Mouse (Mus musculus) forebrain, embryonic 10.5 days (tissue): Measurements from ENCODE around the gene Rundc3b. TPM values are rescaled to one million over a fixed set of nuclear protein-coding genes. Genes with fewer than 3 reads are reported as not detected.

ENCODE experiments used
- DNase-seq: peaks from one replicate; pipeline ENCODE4 v3.0.0-alpha.2; 2017; ENCODE audit warnings: low spot score; ENCODE audit errors: extremely low spot score
- H3K27ac ChIP-seq: fragments of 300-500 bp; sonication (generic); 2 replicates; pipeline ENCODE4 v1.5.1; 2016; ENCODE audit warnings: mild to moderate bottlenecking
- H3K27me3 ChIP-seq: fragments of 300-500 bp; sonication (generic); 2 replicates; pipeline ENCODE4 v1.6.1; 2016; ENCODE audit warnings: mild to moderate bottlenecking; ENCODE audit not compliant: poor library complexity, severe bottlenecking
- H3K36me3 ChIP-seq: fragments of 300-500 bp; sonication (generic); replicated peaks from 2 replicates; pipeline ENCODE4 v1.6.1; 2016; ENCODE audit warnings: mild to moderate bottlenecking, moderate library complexity
- H3K4me1 ChIP-seq: fragments of 300-500 bp; sonication (generic); 2 replicates; pipeline ENCODE4 v1.6.1; 2016
- H3K4me3 ChIP-seq: fragments of 300-500 bp; sonication (generic); 2 replicates; pipeline ENCODE4 v1.5.1; 2016; ENCODE audit warnings: mild to moderate bottlenecking, moderate library complexity
- H3K9me3 ChIP-seq: fragments of 300-500 bp; sonication (generic); 2 replicates; pipeline ENCODE4 v1.6.1; 2016; ENCODE audit warnings: mild to moderate bottlenecking, moderate library complexity
- WGBS: fragments of 180-500 bp; shearing (Covaris S2); methylation state at CpG from one replicate; pipeline ENCODE4 v1.1.7; 2016; 5-methylcytosine and 5-hydroxymethylcytosine counted together
- polyA plus RNA-seq: library from polyadenylated mRNA; unstranded; fragments of >200 nt; fragmentation: Nextera tagmentation; extraction: Ambion mirVana; gene quantifications from 2 replicates; pipeline ENCODE4 v1.2.1, GENCODE M21; 2016

Gene Rundc3b
- polyA plus RNA-seq, 1 experiment from 2014 or later: 5.0 TPM

- no peaks in the 10 kb centered on the region for H3K27me3 ChIP-seq
- WGBS: 13% methylated on average over 3 of the region's 3 CpGs
- peaks cover 13% of the 10 kb centered on the region for H3K4me1 ChIP-seq
- no peak for DNase-seq
- no peak overlapping the region for H3K4me3 ChIP-seq
- H3K36me3 ChIP-seq: no peaks in the 10 kb centered on the region
- H3K27ac ChIP-seq: no peak overlapping the region
- no peaks in the 10 kb centered on the region for H3K9me3 ChIP-seq
These were observed 51.6 kb downstream of the Rundc3b start for GRCm38 (mm10) chr5:8571118-8571517.

DNA sequence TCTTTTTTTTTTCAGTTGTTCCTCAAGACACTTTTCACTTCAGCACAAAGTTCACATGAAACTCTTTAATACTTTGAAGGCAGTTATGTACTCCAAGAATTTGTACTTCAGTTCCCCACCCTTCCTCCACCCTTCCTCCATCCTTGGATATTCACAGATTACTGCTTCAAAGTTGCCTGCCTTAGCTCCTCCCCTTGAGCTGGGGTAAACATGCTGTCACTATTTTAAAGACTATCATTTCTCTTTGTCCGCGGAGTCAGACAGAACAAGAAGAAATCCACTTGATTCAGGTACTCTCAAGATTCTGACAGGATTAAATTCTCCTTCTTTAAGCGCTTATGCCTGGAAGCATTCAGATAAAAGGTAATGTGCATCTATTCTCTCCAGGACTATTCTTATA, 55.9 kb downstream of the Rundc3b start:
- Histone ChIP-seq H3K27me3 (no peaks in the 10 kb centered on the region), H3K4me3 (no peak overlapping the region), H3K4me1 (peaks cover 13% of the 10 kb centered on the region), H3K36me3 (no peaks in the 10 kb centered on the region), H3K9me3 (no peaks in the 10 kb centered on the region), H3K27ac (no peak overlapping the region)
- WGBS: 32% methylated on average over 3 of the region's 3 CpGs
- no peak for DNase-seq

GRCm38 (mm10) chr5:8544512-8544911, 78.2 kb downstream of the Rundc3b start:
- no peaks in the 10 kb centered on the region for H3K9me3 ChIP-seq

DNA sequence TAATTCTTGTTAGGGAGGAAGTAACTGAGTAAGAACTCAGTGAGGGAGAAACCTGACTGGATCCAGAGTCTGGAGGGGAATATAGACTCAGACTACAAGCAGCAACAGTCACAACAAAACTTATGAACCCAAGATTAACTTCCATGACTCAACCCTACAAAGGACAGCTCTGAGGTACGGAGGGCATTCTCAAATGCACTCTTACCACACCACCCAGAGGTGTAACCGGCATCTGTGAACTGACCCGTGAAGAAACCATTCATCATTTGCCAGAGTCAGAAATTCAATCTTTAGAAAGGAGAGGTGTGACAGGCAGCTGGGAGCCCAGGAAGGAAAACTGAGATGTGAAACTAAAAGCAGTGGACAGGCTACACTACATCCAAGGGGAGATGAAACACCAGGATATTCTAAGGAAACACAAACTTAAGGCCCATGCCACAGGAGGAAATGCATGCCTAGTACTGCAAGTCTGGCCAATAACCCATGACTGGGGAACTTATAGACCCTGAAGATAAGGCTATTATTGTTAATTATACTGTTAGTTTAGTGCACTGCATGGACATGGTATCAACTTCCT, 80.0 kb downstream of the Rundc3b start:
- Histone ChIP-seq H3K4me1 (peaks cover 11% of the 10 kb centered on the region), H3K9me3 (no peaks in the 10 kb centered on the region), H3K27me3 (no peaks in the 10 kb centered on the region), H3K27ac (no peak overlapping the region), H3K4me3 (no peak overlapping the region), H3K36me3 (no peaks in the 10 kb centered on the region; the same call in 1 of the 2 replicates)
- 61% methylated on average over 3 of the region's 3 CpGs for WGBS
- DNase-seq: no peak

More at GRCm38 (mm10) chr5:8544512-8544911, 78.2 kb downstream of the Rundc3b start:
- 70% methylated on average over 1 of the region's 5 CpGs for WGBS
- Histone ChIP-seq H3K4me1 (peaks cover 11% of the 10 kb centered on the region), H3K36me3 (no peaks in the 10 kb centered on the region; the same call in 1 of the 2 replicates), H3K4me3 (no peak overlapping the region), H3K27me3 (no peaks in the 10 kb centered on the region), H3K27ac (no peak overlapping the region)
- DNase-seq: no peak

GRCm38 (mm10) chr5:8541120-8542117, 81.3 kb downstream of the Rundc3b start:
- no peak for DNase-seq
- H3K36me3 ChIP-seq: no peaks in the 10 kb centered on the region; the same call in 1 of the 2 replicates
- WGBS: 87% methylated on average over 7 of the region's 7 CpGs
- no peak overlapping the region for H3K4me3 ChIP-seq
- H3K27ac ChIP-seq: no peak overlapping the region
- H3K27me3 ChIP-seq: no peaks in the 10 kb centered on the region
- no peaks in the 10 kb centered on the region for H3K9me3 ChIP-seq
- peaks cover 11% of the 10 kb centered on the region for H3K4me1 ChIP-seq

DNA sequence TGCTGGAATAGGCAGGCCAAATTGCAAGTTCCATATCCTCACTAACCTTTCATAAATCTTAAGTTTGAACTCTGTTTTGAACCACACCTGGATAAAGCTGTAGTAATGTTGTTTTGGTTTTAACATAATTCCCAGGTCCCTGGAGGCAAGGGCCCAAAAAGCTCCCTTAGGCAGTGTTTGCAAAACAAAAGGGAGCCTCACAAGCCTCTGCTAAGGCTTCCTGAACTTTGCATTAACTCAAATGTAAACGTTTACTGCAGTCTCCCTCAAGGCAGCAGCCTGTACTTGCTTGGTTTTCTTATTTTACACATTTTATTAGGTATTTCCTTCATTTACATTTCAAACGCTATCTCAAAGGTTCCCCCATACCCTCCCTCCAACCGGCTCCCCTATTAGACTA, 103.7 kb downstream of the Rundc3b start:
- 52% methylated on average over 3 of the region's 3 CpGs for WGBS
- no peak overlapping the region for H3K4me3 ChIP-seq
- no peaks in the 10 kb centered on the region for H3K9me3 ChIP-seq
- H3K27me3 ChIP-seq: no peaks in the 10 kb centered on the region
- H3K4me1 ChIP-seq: no peaks in the 10 kb centered on the region
- no peaks in the 10 kb centered on the region for H3K36me3 ChIP-seq
- no peak for DNase-seq
- no peak overlapping the region for H3K27ac ChIP-seq

GRCm38 (mm10) chr5:8491778-8492177, 131.0 kb downstream of the Rundc3b start:
- DNase-seq: no peak
- Histone ChIP-seq H3K36me3 (0 out of 2 replicates have a peak, but pooled peaks cover 2% of the 10 kb centered on the region), H3K9me3 (no peaks in the 10 kb centered on the region), H3K4me3 (no peak overlapping the region), H3K27ac (no peak overlapping the region), H3K4me1 (peaks cover 30% of the 10 kb centered on the region), H3K27me3 (no peaks in the 10 kb centered on the region)
- 64% methylated on average over 4 of the region's 4 CpGs for WGBS

- WGBS: 55% methylated on average over 6 of the region's 6 CpGs
- DNase-seq: no peak
- 0 out of 2 replicates have a peak overlapping the region, but pooled peaks have one; percentile 84 for H3K27ac ChIP-seq
- no peaks in the 10 kb centered on the region for H3K27me3 ChIP-seq
- peaks cover 30% of the 10 kb centered on the region for H3K4me1 ChIP-seq
- peaks cover 8% of the 10 kb centered on the region; the same call in 1 of the 2 replicates for H3K9me3 ChIP-seq
- H3K36me3 ChIP-seq: 0 out of 2 replicates have a peak, but pooled peaks cover 2% of the 10 kb centered on the region
- H3K4me3 ChIP-seq: no peak overlapping the region
These were observed 133.2 kb downstream of the Rundc3b start for GRCm38 (mm10) chr5:8489471-8490110.

DNA sequence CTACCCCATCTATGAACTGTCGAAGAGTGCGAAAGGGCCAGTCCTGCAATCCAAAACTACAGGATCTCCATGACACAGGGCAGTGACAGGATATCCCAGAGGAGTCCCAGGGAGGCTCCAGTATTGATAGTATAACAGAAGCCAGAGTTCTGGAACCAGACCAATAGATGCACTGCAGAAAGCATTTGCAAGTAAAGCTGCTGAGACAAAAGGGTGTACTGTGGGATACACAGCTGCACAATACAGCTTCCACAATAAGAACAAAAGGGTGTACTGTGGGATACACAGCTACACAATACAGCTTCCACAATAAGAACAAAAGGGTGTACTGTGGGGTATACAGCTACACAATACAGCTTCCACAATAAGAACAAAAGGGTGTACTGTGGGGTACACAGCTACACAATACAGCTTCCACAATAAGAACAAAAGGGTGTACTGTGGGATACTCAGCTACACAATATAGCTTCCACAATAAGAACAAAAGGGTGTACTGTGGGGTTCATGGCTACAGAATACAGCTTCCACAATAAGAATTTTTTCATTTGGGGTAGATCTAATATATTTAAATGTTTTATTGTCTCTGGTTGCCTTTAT, 134.0 kb downstream of the Rundc3b start:
- Histone ChIP-seq H3K4me3 (no peak overlapping the region), H3K27ac (peak overlapping the region; percentile 84), H3K4me1 (peaks cover 29% of the 10 kb centered on the region), H3K9me3 (peaks cover 8% of the 10 kb centered on the region; the same call in 1 of the 2 replicates), H3K36me3 (no peaks in the 10 kb centered on the region), H3K27me3 (no peaks in the 10 kb centered on the region)
- 49% methylated on average over 2 of the region's 2 CpGs for WGBS
- no peak for DNase-seq

GRCm38 (mm10) chr5:8487989-8488700, 134.6 kb downstream of the Rundc3b start:
- H3K4me1 ChIP-seq: peaks cover 26% of the 10 kb centered on the region
- WGBS: 53% methylated on average over 4 of the region's 4 CpGs
- H3K36me3 ChIP-seq: no peaks in the 10 kb centered on the region
- H3K27ac ChIP-seq: peak overlapping the region; percentile 84
- H3K27me3 ChIP-seq: no peaks in the 10 kb centered on the region
- H3K4me3 ChIP-seq: no peak overlapping the region
- DNase-seq: peak; percentile 39
- peaks cover 8% of the 10 kb centered on the region; the same call in 1 of the 2 replicates for H3K9me3 ChIP-seq

DNA sequence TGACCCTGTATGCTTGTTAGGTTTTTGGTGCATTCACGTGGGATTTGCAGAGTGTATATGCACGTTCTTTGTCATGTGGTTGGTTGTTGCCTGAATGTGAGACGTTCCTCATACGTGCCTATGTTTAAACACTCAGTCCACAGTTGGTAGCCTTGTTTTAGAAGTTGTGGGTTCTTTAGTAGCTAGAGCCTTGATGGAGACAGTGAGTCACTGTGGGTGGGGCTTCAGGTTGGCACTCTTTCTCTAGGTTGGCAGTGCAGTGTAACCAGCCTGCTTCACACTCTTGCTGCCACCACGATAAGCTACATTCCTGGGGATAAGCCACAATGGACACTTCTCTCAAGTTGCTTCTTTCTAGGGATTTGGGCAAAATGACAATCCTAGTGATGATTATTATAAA, 166.2 kb downstream of the Rundc3b start:
- 96% methylated on average over 5 of the region's 5 CpGs for whole genome bisulfite sequencing
- H3K4me1 ChIP-seq: no peaks in the 10 kb centered on the region
- H3K36me3 ChIP-seq: peaks cover 57% of the 10 kb centered on the region

GRCm38 (mm10) chr5:8455565-8455964, 167.2 kb downstream of the Rundc3b start:
- Histone ChIP-seq H3K4me3 (no peak overlapping the region), H3K36me3 (peaks cover 54% of the 10 kb centered on the region), H3K9me3 (no peaks in the 10 kb centered on the region), H3K4me1 (no peaks in the 10 kb centered on the region), H3K27ac (no peak overlapping the region), H3K27me3 (no peaks in the 10 kb centered on the region)
- no peak for DNase-seq

More for the DNA sequence above, 166.2 kb downstream of the Rundc3b start:
- H3K9me3 ChIP-seq: no peaks in the 10 kb centered on the region
- no peak overlapping the region for H3K4me3 ChIP-seq
- no peak overlapping the region for H3K27ac ChIP-seq
- DNase-seq: no peak
- H3K27me3 ChIP-seq: no peaks in the 10 kb centered on the region
